Mouse (Mus musculus): ENCODE data around the gene Pola1. TPM values are rescaled to one million over a fixed set of nuclear protein-coding genes. Genes with fewer than 3 reads are reported as not detected.
A peak's percentile ranks its signal among the peaks of the same experiment; 100 is the strongest.
"Not testable (repeated sequence)": the region's sequence is repeated elsewhere in the genome, so short reads cannot be mapped to it uniquely, and the experiment has no call there.

Gene Pola1
- polyA plus RNA-seq, 1 experiment from 2014 or later, result 28.4 TPM

GRCm38 (mm10) chrX:93634861-93635375 lies 3.0 kb upstream of the Pola1 start:
- H3K27me3 ChIP-seq (replicated peaks; ENCODE audit: low read depth, poor library complexity, severe bottlenecking), result peaks cover 14% of the 10 kb centered on the region
- 92% methylated on average over 2 of the region's 2 CpGs for WGBS
- no peaks in the 10 kb centered on the region for H3K4me1 ChIP-seq
- no peak overlapping the region for H3K4me3 ChIP-seq
- no peak overlapping the region for H3K27ac ChIP-seq (replicated peaks)
- no peaks in the 10 kb centered on the region for H3K9me3 ChIP-seq
- no peaks in the 10 kb centered on the region for H3K36me3 ChIP-seq (replicated peaks)
- DNase-seq (ENCODE audit: low spot score), result no peak

- H3K4me1 ChIP-seq, result no peaks in the 10 kb centered on the region
- peaks cover 7% of the 10 kb centered on the region for H3K27me3 ChIP-seq (replicated peaks; ENCODE audit: low read depth, poor library complexity, severe bottlenecking)
- H3K36me3 ChIP-seq (replicated peaks), result peaks cover 12% of the 10 kb centered on the region
- no peak overlapping the region for H3K27ac ChIP-seq (replicated peaks)
- no peaks in the 10 kb centered on the region for H3K9me3 ChIP-seq
- 0 out of 2 replicates have a peak overlapping the region, but pooled peaks have one; percentile 16 for H3K4me3 ChIP-seq
- DNase-seq (ENCODE audit: low spot score), result no peak
- 77% methylated on average over 1 of the region's 1 CpGs for WGBS
These were observed 1.7 kb downstream of the Pola1 start for GRCm38 (mm10) chrX:93630256-93630655.

GRCm38 (mm10) chrX:93602214-93602613 lies 29.7 kb downstream of the Pola1 start:
- H3K27me3 ChIP-seq (replicated peaks; ENCODE audit: low read depth, poor library complexity, severe bottlenecking), result no peaks in the 10 kb centered on the region
- no peaks in the 10 kb centered on the region for H3K4me1 ChIP-seq
- no peak overlapping the region for H3K27ac ChIP-seq (replicated peaks)
- 89% methylated on average over 1 of the region's 1 CpGs for WGBS
- H3K36me3 ChIP-seq (replicated peaks), result peaks cover 42% of the 10 kb centered on the region
- no peak overlapping the region for H3K4me3 ChIP-seq
- H3K9me3 ChIP-seq, result no peaks in the 10 kb centered on the region
- no peak for DNase-seq (ENCODE audit: low spot score)

GRCm38 (mm10) chrX:93594283-93594682 lies 37.7 kb downstream of the Pola1 start:
- Histone ChIP-seq H3K36me3 (replicated peaks) (peaks cover 33% of the 10 kb centered on the region), H3K9me3 (no peaks in the 10 kb centered on the region), H3K4me1 (no peaks in the 10 kb centered on the region), H3K27ac (replicated peaks) (no peak overlapping the region), H3K27me3 (replicated peaks; ENCODE audit: low read depth, poor library complexity, severe bottlenecking) (no peaks in the 10 kb centered on the region), H3K4me3 (no peak overlapping the region)
- DNase-seq (ENCODE audit: low spot score), result no peak
- 98% methylated on average over 4 of the region's 4 CpGs for WGBS

- DNase-seq (ENCODE audit: low spot score), result no peak
- Histone ChIP-seq H3K36me3 (replicated peaks) (peaks cover 12% of the 10 kb centered on the region; the same call in 1 of the 2 replicates), H3K4me3 (no peak overlapping the region), H3K4me1 (no peaks in the 10 kb centered on the region), H3K9me3 (no peaks in the 10 kb centered on the region), H3K27ac (replicated peaks) (no peak overlapping the region), H3K27me3 (replicated peaks; ENCODE audit: low read depth, poor library complexity, severe bottlenecking) (no peaks in the 10 kb centered on the region)
- 93% methylated on average over 2 of the region's 2 CpGs for WGBS
These were observed 51.0 kb downstream of the Pola1 start for GRCm38 (mm10) chrX:93580931-93581330.

- H3K27ac ChIP-seq (replicated peaks), result no peak overlapping the region
- H3K4me1 ChIP-seq, result no peaks in the 10 kb centered on the region
- no peaks in the 10 kb centered on the region for H3K27me3 ChIP-seq (replicated peaks; ENCODE audit: low read depth, poor library complexity, severe bottlenecking)
- WGBS, result 33% methylated on average over 1 of the region's 1 CpGs
- peaks cover 10% of the 10 kb centered on the region; the same call in 1 of the 2 replicates for H3K36me3 ChIP-seq (replicated peaks)
- no peak for DNase-seq (ENCODE audit: low spot score)
- H3K4me3 ChIP-seq, result no peak overlapping the region
- no peaks in the 10 kb centered on the region for H3K9me3 ChIP-seq
These were observed 74.8 kb downstream of the Pola1 start for GRCm38 (mm10) chrX:93557171-93557570.

- WGBS, result 78% methylated on average over 2 of the region's 2 CpGs
- Histone ChIP-seq H3K36me3 (replicated peaks) (peaks cover 3% of the 10 kb centered on the region; the same call in 1 of the 2 replicates), H3K4me3 (no peak overlapping the region), H3K27ac (replicated peaks) (no peak overlapping the region), H3K4me1 (no peaks in the 10 kb centered on the region), H3K27me3 (replicated peaks; ENCODE audit: low read depth, poor library complexity, severe bottlenecking) (no peaks in the 10 kb centered on the region), H3K9me3 (no peaks in the 10 kb centered on the region)
- no peak for DNase-seq (ENCODE audit: low spot score)
These were observed 92.2 kb downstream of the Pola1 start for GRCm38 (mm10) chrX:93539779-93540178.

GRCm38 (mm10) chrX:93502865-93503353 lies 129.0 kb downstream of the Pola1 start:
- no peaks in the 10 kb centered on the region for H3K36me3 ChIP-seq (replicated peaks)
- H3K9me3 ChIP-seq, result no peaks in the 10 kb centered on the region
- no peak overlapping the region for H3K27ac ChIP-seq (replicated peaks)
- DNase-seq (ENCODE audit: low spot score), result no peak
- WGBS, result 84% methylated on average over 2 of the region's 2 CpGs
- no peaks in the 10 kb centered on the region for H3K4me1 ChIP-seq
- H3K27me3 ChIP-seq (replicated peaks; ENCODE audit: low read depth, poor library complexity, severe bottlenecking), result no peaks in the 10 kb centered on the region
- H3K4me3 ChIP-seq, result no peak overlapping the region

- no peaks in the 10 kb centered on the region for H3K9me3 ChIP-seq
These were observed 134.4 kb downstream of the Pola1 start for GRCm38 (mm10) chrX:93497597-93497996.

GRCm38 (mm10) chrX:93465711-93466110 lies 166.2 kb downstream of the Pola1 start:
- no peak for DNase-seq (ENCODE audit: low spot score)
- H3K9me3 ChIP-seq, result no peaks in the 10 kb centered on the region
- H3K27ac ChIP-seq (replicated peaks), result no peak overlapping the region
- H3K36me3 ChIP-seq (replicated peaks), result no peaks in the 10 kb centered on the region
- 54% methylated on average over 1 of the region's 1 CpGs for WGBS
- H3K27me3 ChIP-seq (replicated peaks; ENCODE audit: low read depth, poor library complexity, severe bottlenecking), result no peaks in the 10 kb centered on the region
- no peaks in the 10 kb centered on the region for H3K4me1 ChIP-seq
- no peak overlapping the region for H3K4me3 ChIP-seq

More at GRCm38 (mm10) chrX:93497597-93497996, 134.4 kb downstream of the Pola1 start:
- no peaks in the 10 kb centered on the region for H3K27me3 ChIP-seq (replicated peaks; ENCODE audit: low read depth, poor library complexity, severe bottlenecking)
- 81% methylated on average over 6 of the region's 6 CpGs for WGBS
- no peaks in the 10 kb centered on the region for H3K36me3 ChIP-seq (replicated peaks)
- H3K27ac ChIP-seq (replicated peaks), result no peak overlapping the region
- no peaks in the 10 kb centered on the region for H3K4me1 ChIP-seq
- no peak overlapping the region for H3K4me3 ChIP-seq
- DNase-seq (ENCODE audit: low spot score), result no peak

GRCm38 (mm10) chrX:93429738-93430260 lies 202.2 kb downstream of the Pola1 start:
- Histone ChIP-seq H3K9me3 (no peaks in the 10 kb centered on the region), H3K4me3 (no peak overlapping the region), H3K36me3 (replicated peaks) (no peaks in the 10 kb centered on the region), H3K4me1 (no peaks in the 10 kb centered on the region), H3K27me3 (replicated peaks; ENCODE audit: low read depth, poor library complexity, severe bottlenecking) (peaks cover 5% of the 10 kb centered on the region), H3K27ac (replicated peaks) (no peak overlapping the region)
- 69% methylated on average over 6 of the region's 6 CpGs for WGBS
- no peak for DNase-seq (ENCODE audit: low spot score)

- no peaks in the 10 kb centered on the region for H3K9me3 ChIP-seq
- DNase-seq (ENCODE audit: low spot score), result no peak
- no peak overlapping the region for H3K4me3 ChIP-seq
- H3K27ac ChIP-seq (replicated peaks), result no peak overlapping the region
- no peaks in the 10 kb centered on the region for H3K36me3 ChIP-seq (replicated peaks)
- 74% methylated on average over 9 of the region's 9 CpGs for WGBS
- H3K27me3 ChIP-seq (replicated peaks; ENCODE audit: low read depth, poor library complexity, severe bottlenecking), result peaks cover 8% of the 10 kb centered on the region
- H3K4me1 ChIP-seq, result no peaks in the 10 kb centered on the region
These were observed 202.8 kb downstream of the Pola1 start for GRCm38 (mm10) chrX:93428956-93429737.

GRCm38 (mm10) chrX:93400871-93401270 lies 231.1 kb downstream of the Pola1 start:
- not testable (repeated sequence) for H3K27ac ChIP-seq (replicated peaks); H3K4me3 ChIP-seq; DNase-seq (ENCODE audit: low spot score); H3K4me1 ChIP-seq; H3K27me3 ChIP-seq (replicated peaks; ENCODE audit: low read depth, poor library complexity, severe bottlenecking); H3K36me3 ChIP-seq (replicated peaks); H3K9me3 ChIP-seq
